Mouse (Mus musculus): ENCODE measurements around the gene Sephs1. TPM values are rescaled to one million over a fixed set of nuclear protein-coding genes. Genes with fewer than 3 reads are reported as not detected.

The Sephs1 gene
- 124 and 132 TPM in 2 replicates for polyA plus RNA-seq (2016; fragmentation: Nextera tagmentation; extraction: Ambion mirVana)

GRCm38 (mm10) chr2:4881350-4882248, at the start of gene Sephs1:
Sephs1 (plus strand) TSS chr2:4881564.
- peaks cover 25% of the 10 kb centered on the region for H3K4me1 ChIP-seq
- H3K9me3 ChIP-seq, result no peaks in the 10 kb centered on the region
- H3K27me3 ChIP-seq, result 0 out of 2 replicates have a peak, but pooled peaks cover 3% of the 10 kb centered on the region
- ATAC-seq (ENCODE audit: low FRiP score, low read depth), result peak; percentile 84
- peaks cover 21% of the 10 kb centered on the region for H3K36me3 ChIP-seq
- peak within 1 kb of the TSS; percentile 97 for H3K4me3 ChIP-seq
- peak within 1 kb of the TSS; percentile 98 for H3K9ac ChIP-seq (replicated peaks)
- WGBS, result under 1% methylated on average over 45 of the region's 115 CpGs
- peak within 1 kb of the TSS; percentile 77 for H3K4me2 ChIP-seq (replicated peaks)
- peak within 1 kb of the TSS; percentile 100 for H3K27ac ChIP-seq (replicated peaks)

GRCm38 (mm10) chr2:4832166-4832565, 49.2 kb upstream of the Sephs1 start:
- no peaks in the 10 kb centered on the region for H3K27me3 ChIP-seq
- no peak overlapping the region for H3K9ac ChIP-seq (replicated peaks)
- no peak overlapping the region for H3K27ac ChIP-seq (replicated peaks)
- H3K4me3 ChIP-seq, result no peak overlapping the region
- whole genome bisulfite sequencing, result 80% methylated on average over 4 of the region's 4 CpGs
- no peak overlapping the region for H3K4me2 ChIP-seq (replicated peaks)
- no peak for ATAC-seq (ENCODE audit: low FRiP score, low read depth)
- H3K4me1 ChIP-seq, result no peaks in the 10 kb centered on the region
- no peaks in the 10 kb centered on the region for H3K36me3 ChIP-seq
- H3K9me3 ChIP-seq, result no peaks in the 10 kb centered on the region

GRCm38 (mm10) chr2:4849449-4849848, 31.9 kb upstream of the Sephs1 start:
- no peak overlapping the region for H3K4me3 ChIP-seq
- no peaks in the 10 kb centered on the region for H3K36me3 ChIP-seq
- H3K9ac ChIP-seq (replicated peaks), result no peak overlapping the region
- no peaks in the 10 kb centered on the region for H3K9me3 ChIP-seq
- WGBS, result 73% methylated on average over 2 of the region's 2 CpGs
- no peak overlapping the region for H3K4me2 ChIP-seq (replicated peaks)
- H3K4me1 ChIP-seq, result no peaks in the 10 kb centered on the region
- H3K27me3 ChIP-seq, result no peaks in the 10 kb centered on the region
- ATAC-seq (ENCODE audit: low FRiP score, low read depth), result no peak
- no peak overlapping the region for H3K27ac ChIP-seq (replicated peaks)

GRCm38 (mm10) chr2:4857186-4857585, 24.2 kb upstream of the Sephs1 start:
- ATAC-seq (ENCODE audit: low FRiP score, low read depth), result no peak
- Histone ChIP-seq H3K4me2 (replicated peaks) (no peak overlapping the region), H3K9ac (replicated peaks) (no peak overlapping the region), H3K4me1 (no peaks in the 10 kb centered on the region), H3K27ac (replicated peaks) (no peak overlapping the region), H3K9me3 (no peaks in the 10 kb centered on the region), H3K27me3 (no peaks in the 10 kb centered on the region), H3K36me3 (no peaks in the 10 kb centered on the region), H3K4me3 (no peak overlapping the region)
- WGBS, result 83% methylated on average over 5 of the region's 5 CpGs

- ATAC-seq (ENCODE audit: low FRiP score, low read depth), result no peak
- Histone ChIP-seq H3K36me3 (no peaks in the 10 kb centered on the region), H3K4me2 (replicated peaks) (no peak overlapping the region), H3K9ac (replicated peaks) (no peak overlapping the region), H3K4me3 (no peak overlapping the region), H3K9me3 (no peaks in the 10 kb centered on the region), H3K4me1 (no peaks in the 10 kb centered on the region), H3K27me3 (no peaks in the 10 kb centered on the region), H3K27ac (replicated peaks) (no peak overlapping the region)
- 79% methylated on average over 10 of the region's 10 CpGs for WGBS
These were observed 23.2 kb upstream of the Sephs1 start for GRCm38 (mm10) chr2:4858161-4858560.

- no peaks in the 10 kb centered on the region for H3K4me1 ChIP-seq
- H3K4me3 ChIP-seq, result no peak overlapping the region
- H3K36me3 ChIP-seq, result no peaks in the 10 kb centered on the region
- H3K9me3 ChIP-seq, result no peaks in the 10 kb centered on the region
- H3K9ac ChIP-seq (replicated peaks), result no peak overlapping the region
- peak; percentile 81; the same call in 1 of the 2 replicates for ATAC-seq (ENCODE audit: low FRiP score, low read depth)
- H3K27me3 ChIP-seq, result no peaks in the 10 kb centered on the region; the same call in 1 of the 2 replicates
- no peak overlapping the region for H3K4me2 ChIP-seq (replicated peaks)
- H3K27ac ChIP-seq (replicated peaks), result no peak overlapping the region
- WGBS, result 50% methylated on average over 7 of the region's 7 CpGs
These were observed 17.2 kb upstream of the Sephs1 start for GRCm38 (mm10) chr2:4864008-4864816.

- H3K9me3 ChIP-seq, result no peaks in the 10 kb centered on the region
- H3K4me1 ChIP-seq, result no peaks in the 10 kb centered on the region
- H3K9ac ChIP-seq (replicated peaks), result no peak overlapping the region; the same call in 1 of the 2 replicates
- no peaks in the 10 kb centered on the region for H3K36me3 ChIP-seq
- WGBS, result 51% methylated on average over 9 of the region's 9 CpGs
- no peak overlapping the region for H3K4me2 ChIP-seq (replicated peaks)
- no peak overlapping the region for H3K27ac ChIP-seq (replicated peaks)
- peak; percentile 23; the same call in 1 of the 2 replicates for ATAC-seq (ENCODE audit: low FRiP score, low read depth)
- H3K4me3 ChIP-seq, result no peak overlapping the region
- H3K27me3 ChIP-seq, result no peaks in the 10 kb centered on the region; the same call in 1 of the 2 replicates
These were observed 16.5 kb upstream of the Sephs1 start for GRCm38 (mm10) chr2:4864817-4865296.

GRCm38 (mm10) chr2:4868028-4868725, 13.2 kb upstream of the Sephs1 start:
- Histone ChIP-seq H3K4me1 (no peaks in the 10 kb centered on the region), H3K4me3 (no peak overlapping the region), H3K36me3 (no peaks in the 10 kb centered on the region), H3K9ac (replicated peaks) (no peak overlapping the region), H3K4me2 (replicated peaks) (no peak overlapping the region), H3K27me3 (no peaks in the 10 kb centered on the region; the same call in 1 of the 2 replicates), H3K9me3 (no peaks in the 10 kb centered on the region), H3K27ac (replicated peaks) (no peak overlapping the region)
- no peak for ATAC-seq (ENCODE audit: low FRiP score, low read depth)
- 82% methylated on average over 12 of the region's 12 CpGs for WGBS

- Histone ChIP-seq H3K4me1 (no peaks in the 10 kb centered on the region), H3K27ac (replicated peaks) (no peak overlapping the region), H3K4me2 (replicated peaks) (no peak overlapping the region), H3K36me3 (no peaks in the 10 kb centered on the region), H3K27me3 (no peaks in the 10 kb centered on the region), H3K4me3 (no peak overlapping the region), H3K9ac (replicated peaks) (no peak overlapping the region), H3K9me3 (no peaks in the 10 kb centered on the region)
- WGBS, result 77% methylated on average over 9 of the region's 9 CpGs
- no peak for ATAC-seq (ENCODE audit: low FRiP score, low read depth)
These were observed 8.6 kb upstream of the Sephs1 start for GRCm38 (mm10) chr2:4872740-4873139.

GRCm38 (mm10) chr2:4873331-4873730, 8.0 kb upstream of the Sephs1 start:
- H3K27ac ChIP-seq (replicated peaks), result no peak overlapping the region
- no peak overlapping the region for H3K4me2 ChIP-seq (replicated peaks)
- H3K9me3 ChIP-seq, result no peaks in the 10 kb centered on the region
- no peaks in the 10 kb centered on the region for H3K4me1 ChIP-seq
- 74% methylated on average over 6 of the region's 6 CpGs for WGBS
- no peaks in the 10 kb centered on the region for H3K36me3 ChIP-seq
- H3K4me3 ChIP-seq, result no peak overlapping the region
- no peak overlapping the region for H3K9ac ChIP-seq (replicated peaks)
- H3K27me3 ChIP-seq, result 0 out of 2 replicates have a peak, but pooled peaks cover 3% of the 10 kb centered on the region
- no peak for ATAC-seq (ENCODE audit: low FRiP score, low read depth)

GRCm38 (mm10) chr2:4875090-4875489, 6.3 kb upstream of the Sephs1 start:
- Histone ChIP-seq H3K4me1 (peaks cover 5% of the 10 kb centered on the region), H3K27ac (replicated peaks) (no peak overlapping the region), H3K4me3 (no peak overlapping the region), H3K27me3 (0 out of 2 replicates have a peak, but pooled peaks cover 3% of the 10 kb centered on the region), H3K36me3 (no peaks in the 10 kb centered on the region), H3K9me3 (no peaks in the 10 kb centered on the region), H3K9ac (replicated peaks) (no peak overlapping the region), H3K4me2 (replicated peaks) (no peak overlapping the region)
- 49% methylated on average over 1 of the region's 1 CpGs for WGBS
- ATAC-seq (ENCODE audit: low FRiP score, low read depth), result no peak

Measured in midbrain, embryonic 12.5 days (tissue).